Mouse (Mus musculus): ENCODE measurements at regions not wholly inside any gene's neighbourhood (a gene's known extent, or its start where the extent isn't known, plus 50 kb on each side); places are given as distances from the start of the nearest gene placed in this dataset.
"Not testable (repeated sequence)": the region's sequence is repeated elsewhere in the genome, so short reads cannot be mapped to it uniquely, and the experiment has no call there.

DNA sequence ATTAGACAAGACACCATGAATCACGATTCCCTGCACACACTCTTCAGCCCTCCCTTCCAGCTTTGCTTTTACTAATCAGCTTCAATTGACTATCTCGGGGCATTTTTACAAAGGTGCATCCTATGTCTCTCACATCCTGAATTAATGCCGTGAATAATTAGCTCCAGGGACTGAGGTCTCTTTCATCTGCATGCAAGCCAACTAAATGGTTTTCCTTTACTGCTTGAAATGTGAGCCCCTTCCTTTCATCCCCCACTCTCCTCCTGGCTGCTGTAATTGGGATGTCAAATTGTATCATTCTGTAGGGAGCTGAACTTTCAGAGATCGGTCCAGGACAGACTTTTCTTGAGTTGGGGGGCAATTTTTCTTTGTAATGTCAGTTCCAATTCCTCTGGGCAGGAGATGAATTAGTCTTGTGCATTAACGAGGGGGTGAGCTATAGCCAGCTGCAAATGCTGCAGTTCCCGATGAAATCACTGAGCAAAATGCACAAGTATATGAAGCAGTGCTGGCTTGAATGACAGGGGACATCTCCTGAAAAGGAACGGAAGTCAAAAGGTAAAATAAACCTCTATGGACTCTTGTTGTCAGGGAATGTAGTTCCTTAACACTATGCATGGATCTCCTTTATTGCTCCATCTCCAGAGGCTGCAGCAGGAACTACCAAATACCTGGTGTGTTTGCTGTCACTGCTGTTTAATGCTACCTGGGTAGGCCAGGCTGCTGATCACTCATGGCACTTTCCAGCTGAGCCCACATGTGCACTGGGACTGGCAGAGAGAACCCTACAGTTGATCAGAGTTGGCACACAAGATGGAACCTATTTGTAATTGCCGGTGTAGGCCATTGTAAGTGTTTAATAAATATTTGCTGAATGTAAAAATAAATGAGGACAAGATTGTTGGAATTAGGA, 1420.2 kb upstream of the Gm7489 start:
- no peaks in the 10 kb centered on the region for H3K36me3 ChIP-seq (ENCODE audit: control insufficient read depth, insufficient read depth, low read length)
- H3K27ac ChIP-seq (replicated peaks; ENCODE audit: low read depth, low read length), result no peak overlapping the region
- WGBS, result 11% methylated on average over 8 of the region's 8 CpGs
- H3K9ac ChIP-seq (ENCODE audit: low read length), result no peak overlapping the region
- no peaks in the 10 kb centered on the region for H3K27me3 ChIP-seq (ENCODE audit: control insufficient read depth, insufficient read depth, low read length)
- no peak overlapping the region for H3K4me3 ChIP-seq (ENCODE audit: low read depth, low read length)
- no peak overlapping the region for H3K4me2 ChIP-seq (ENCODE audit: low read depth, severe bottlenecking)
- ATAC-seq (ENCODE audit: insufficient number of reproducible peaks, low FRiP score, low TSS enrichment, low read depth) (no peak), DNase-seq (ENCODE audit: low spot score) (no peak)
- H3K9me3 ChIP-seq (ENCODE audit: control insufficient read depth, low read length), result no peaks in the 10 kb centered on the region
- H3K4me1 ChIP-seq (ENCODE audit: control insufficient read depth, insufficient read depth, low read length), result peaks cover 8% of the 10 kb centered on the region; the same call in 1 of the 2 replicates

DNA sequence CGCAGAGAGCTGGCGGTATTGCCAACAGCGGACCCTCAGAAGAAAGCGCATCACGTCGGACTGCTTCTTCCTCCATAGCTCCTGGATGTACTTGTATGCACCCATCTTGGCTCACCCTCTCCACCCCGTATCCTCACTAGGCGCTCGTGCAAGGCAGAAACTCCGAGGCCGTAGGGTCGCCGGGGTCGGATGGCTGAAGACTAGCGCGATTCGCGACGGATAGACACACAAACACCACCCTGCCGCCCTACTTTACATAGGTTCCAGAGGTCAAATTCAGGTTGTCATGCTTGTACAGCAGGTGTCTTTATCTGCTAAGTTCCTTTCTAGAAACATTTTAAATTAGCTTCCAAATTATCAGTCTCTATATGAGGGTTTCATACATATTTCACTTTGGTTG, 1406.6 kb upstream of the Gm7489 start:
- H3K27me3 ChIP-seq (ENCODE audit: control insufficient read depth, insufficient read depth, low read length); H3K9me3 ChIP-seq (ENCODE audit: control insufficient read depth, low read length); H3K36me3 ChIP-seq (ENCODE audit: control insufficient read depth, insufficient read depth, low read length); H3K9ac ChIP-seq (ENCODE audit: low read length); H3K4me1 ChIP-seq (ENCODE audit: control insufficient read depth, insufficient read depth, low read length); H3K4me3 ChIP-seq (ENCODE audit: low read depth, low read length); H3K27ac ChIP-seq (replicated peaks; ENCODE audit: low read depth, low read length); DNase-seq (ENCODE audit: low spot score); H3K4me2 ChIP-seq (ENCODE audit: low read depth, severe bottlenecking); ATAC-seq (ENCODE audit: insufficient number of reproducible peaks, low FRiP score, low TSS enrichment, low read depth): not testable (repeated sequence)
- 93% methylated on average over 17 of the region's 20 CpGs for whole genome bisulfite sequencing

DNA sequence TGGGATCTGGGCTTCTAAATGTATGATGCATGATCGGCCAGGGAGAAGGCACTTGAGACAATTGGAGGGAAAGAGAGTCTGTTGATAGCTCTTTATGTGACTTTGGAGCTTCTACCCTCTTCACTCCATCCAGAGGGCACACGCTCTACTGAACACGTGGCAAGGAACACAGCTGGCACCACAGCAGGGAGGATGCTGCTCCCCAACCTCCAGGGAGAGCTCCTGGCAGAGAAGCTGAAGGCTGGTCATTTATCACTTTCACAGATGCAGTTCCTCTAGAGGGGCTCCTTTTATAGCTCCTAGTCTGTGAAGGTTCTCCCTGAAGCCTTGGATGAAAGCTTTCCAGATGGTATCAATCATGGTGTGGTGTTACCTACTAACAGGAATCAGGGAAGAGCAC, 1403.9 kb upstream of the Gm7489 start:
- no peaks in the 10 kb centered on the region for H3K36me3 ChIP-seq (ENCODE audit: control insufficient read depth, insufficient read depth, low read length)
- no peak overlapping the region for H3K4me2 ChIP-seq (ENCODE audit: low read depth, severe bottlenecking)
- WGBS, result 38% methylated on average over 3 of the region's 3 CpGs
- H3K27me3 ChIP-seq (ENCODE audit: control insufficient read depth, insufficient read depth, low read length), result no peaks in the 10 kb centered on the region
- H3K4me1 ChIP-seq (ENCODE audit: control insufficient read depth, insufficient read depth, low read length), result no peaks in the 10 kb centered on the region
- H3K4me3 ChIP-seq (ENCODE audit: low read depth, low read length), result no peak overlapping the region
- no peak for DNase-seq (ENCODE audit: low spot score)
- no peak for ATAC-seq (ENCODE audit: insufficient number of reproducible peaks, low FRiP score, low TSS enrichment, low read depth)
- no peak overlapping the region for H3K9ac ChIP-seq (ENCODE audit: low read length)
- H3K9me3 ChIP-seq (ENCODE audit: control insufficient read depth, low read length), result no peaks in the 10 kb centered on the region
- no peak overlapping the region for H3K27ac ChIP-seq (replicated peaks; ENCODE audit: low read depth, low read length)

DNA sequence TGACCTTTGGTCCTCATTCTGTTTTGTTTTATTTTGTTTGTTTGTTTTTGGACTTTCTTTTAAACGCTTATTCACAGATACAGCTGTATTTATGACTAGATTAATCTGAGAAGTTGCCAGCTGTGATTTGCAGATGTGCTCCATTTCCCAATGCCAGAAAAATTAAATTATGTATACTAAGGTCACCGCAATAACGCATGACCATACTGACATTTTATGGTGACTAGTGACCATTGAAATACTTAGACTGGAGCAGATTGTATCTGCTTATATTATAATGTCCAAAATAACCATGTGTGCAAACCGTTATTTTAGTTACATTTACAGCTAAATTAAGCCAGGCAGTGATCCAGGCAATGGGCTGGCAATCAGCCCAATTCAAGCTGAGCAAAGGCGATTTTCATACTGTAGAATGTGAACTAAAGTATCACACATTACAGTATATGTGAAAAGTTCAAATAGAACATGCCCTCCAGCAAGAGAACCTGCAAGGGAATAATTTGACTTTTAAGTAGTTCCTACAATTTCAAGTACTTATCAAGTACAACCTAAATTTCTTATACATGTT, 1401.0 kb upstream of the Gm7489 start:
- H3K9ac ChIP-seq (ENCODE audit: low read length), result no peak overlapping the region
- no peak overlapping the region for H3K4me3 ChIP-seq (ENCODE audit: low read depth, low read length)
- no peaks in the 10 kb centered on the region for H3K27me3 ChIP-seq (ENCODE audit: control insufficient read depth, insufficient read depth, low read length)
- H3K27ac ChIP-seq (replicated peaks; ENCODE audit: low read depth, low read length), result no peak overlapping the region
- no peak for ATAC-seq (ENCODE audit: insufficient number of reproducible peaks, low FRiP score, low TSS enrichment, low read depth)
- H3K36me3 ChIP-seq (ENCODE audit: control insufficient read depth, insufficient read depth, low read length), result no peaks in the 10 kb centered on the region
- no peaks in the 10 kb centered on the region for H3K9me3 ChIP-seq (ENCODE audit: control insufficient read depth, low read length)
- WGBS, result 87% methylated on average over 5 of the region's 5 CpGs
- DNase-seq (ENCODE audit: low spot score), result no peak
- no peak overlapping the region for H3K4me2 ChIP-seq (ENCODE audit: low read depth, severe bottlenecking)
- no peaks in the 10 kb centered on the region for H3K4me1 ChIP-seq (ENCODE audit: control insufficient read depth, insufficient read depth, low read length)

DNA sequence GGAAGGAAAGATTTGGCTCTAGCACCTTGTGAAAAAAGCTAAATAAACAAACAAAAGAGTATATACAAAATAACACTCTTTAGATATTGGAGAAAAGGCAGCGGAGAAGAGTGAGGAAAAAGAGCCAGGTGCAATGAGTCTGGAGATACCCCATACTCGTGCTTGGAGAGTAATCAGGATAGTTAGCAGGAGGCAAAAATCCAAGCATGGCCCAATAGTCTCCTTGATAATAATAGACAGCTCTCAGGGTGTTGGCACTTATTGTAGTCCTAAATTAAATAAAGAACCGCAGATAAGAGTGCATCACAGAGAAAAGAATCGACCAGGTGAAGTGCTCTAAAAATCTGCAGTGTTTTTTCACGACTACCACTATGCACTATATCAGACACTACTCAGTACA, 1400.4 kb upstream of the Gm7489 start:
- 86% methylated on average over 5 of the region's 5 CpGs for WGBS
- no peak overlapping the region for H3K4me3 ChIP-seq (ENCODE audit: low read depth, low read length)
- no peak overlapping the region for H3K4me2 ChIP-seq (ENCODE audit: low read depth, severe bottlenecking)
- ATAC-seq (ENCODE audit: insufficient number of reproducible peaks, low FRiP score, low TSS enrichment, low read depth) (no peak), DNase-seq (ENCODE audit: low spot score) (no peak)
- no peaks in the 10 kb centered on the region for H3K9me3 ChIP-seq (ENCODE audit: control insufficient read depth, low read length)
- H3K9ac ChIP-seq (ENCODE audit: low read length), result no peak overlapping the region
- H3K27ac ChIP-seq (replicated peaks; ENCODE audit: low read depth, low read length), result no peak overlapping the region
- H3K4me1 ChIP-seq (ENCODE audit: control insufficient read depth, insufficient read depth, low read length), result no peaks in the 10 kb centered on the region
- H3K36me3 ChIP-seq (ENCODE audit: control insufficient read depth, insufficient read depth, low read length), result no peaks in the 10 kb centered on the region
- no peaks in the 10 kb centered on the region for H3K27me3 ChIP-seq (ENCODE audit: control insufficient read depth, insufficient read depth, low read length)

DNA sequence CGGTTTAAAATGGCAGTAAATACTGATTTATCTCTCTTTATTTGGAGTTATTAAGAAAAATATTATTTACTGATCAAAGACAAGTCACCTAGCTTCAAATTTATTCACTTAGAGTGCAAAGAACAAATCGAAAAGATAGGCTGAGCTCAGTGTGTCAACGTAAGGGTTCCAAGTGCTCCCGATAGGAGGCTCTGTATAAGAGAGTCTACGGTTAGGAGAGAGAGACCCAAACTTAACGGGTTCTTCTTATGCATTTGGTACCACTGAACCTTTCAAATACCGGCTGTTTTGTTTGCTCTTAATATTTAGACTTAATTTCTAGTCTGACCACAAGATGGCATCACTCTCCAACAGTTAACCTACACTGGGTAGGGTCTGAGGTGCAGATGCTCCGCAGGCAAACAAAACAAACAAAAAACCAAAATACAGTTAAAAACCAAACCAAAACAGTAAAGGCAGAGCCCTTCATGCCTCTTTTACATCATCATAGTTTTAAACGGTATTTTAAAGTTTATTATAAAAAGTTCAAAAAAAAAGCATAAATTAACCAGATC, 1379.4 kb upstream of the Gm7489 start:
- no peak overlapping the region for H3K4me2 ChIP-seq (ENCODE audit: low read depth, severe bottlenecking)
- no peak overlapping the region for H3K9ac ChIP-seq (ENCODE audit: low read length)
- DNase-seq (ENCODE audit: low spot score) (no peak), ATAC-seq (ENCODE audit: insufficient number of reproducible peaks, low FRiP score, low TSS enrichment, low read depth) (no peak)
- no peak overlapping the region for H3K4me3 ChIP-seq (ENCODE audit: low read depth, low read length)
- no peaks in the 10 kb centered on the region for H3K9me3 ChIP-seq (ENCODE audit: control insufficient read depth, low read length)
- H3K36me3 ChIP-seq (ENCODE audit: control insufficient read depth, insufficient read depth, low read length), result no peaks in the 10 kb centered on the region
- H3K4me1 ChIP-seq (ENCODE audit: control insufficient read depth, insufficient read depth, low read length), result no peaks in the 10 kb centered on the region
- no peak overlapping the region for H3K27ac ChIP-seq (replicated peaks; ENCODE audit: low read depth, low read length)
- H3K27me3 ChIP-seq (ENCODE audit: control insufficient read depth, insufficient read depth, low read length), result no peaks in the 10 kb centered on the region
- WGBS, result 41% methylated on average over 9 of the region's 9 CpGs

DNA sequence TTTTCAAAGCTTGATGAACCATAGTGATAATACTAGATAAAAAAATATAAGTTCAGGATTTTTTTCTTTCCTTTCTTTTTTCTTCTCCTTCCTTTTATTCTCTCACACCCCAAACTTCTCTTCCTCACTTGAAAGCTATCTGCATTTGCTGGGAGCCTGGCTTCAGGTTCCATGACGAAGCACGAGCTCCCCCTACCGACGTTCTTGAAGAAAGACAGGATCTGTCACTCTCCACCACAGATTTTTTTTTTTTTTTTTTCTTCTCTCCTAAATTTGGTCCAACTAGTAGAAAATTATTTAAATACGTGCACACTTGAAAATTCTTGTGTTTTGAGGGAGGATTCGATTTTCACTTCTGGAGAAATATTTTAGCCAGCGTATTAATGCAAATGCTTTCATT, 1377.8 kb upstream of the Gm7489 start:
- H3K9ac ChIP-seq (ENCODE audit: low read length), result no peak overlapping the region
- DNase-seq (ENCODE audit: low spot score) (peak; percentile 75), ATAC-seq (ENCODE audit: insufficient number of reproducible peaks, low FRiP score, low TSS enrichment, low read depth) (no peak)
- H3K27me3 ChIP-seq (ENCODE audit: control insufficient read depth, insufficient read depth, low read length), result no peaks in the 10 kb centered on the region
- H3K4me3 ChIP-seq (ENCODE audit: low read depth, low read length), result no peak overlapping the region
- H3K4me1 ChIP-seq (ENCODE audit: control insufficient read depth, insufficient read depth, low read length), result no peaks in the 10 kb centered on the region
- WGBS, result 4% methylated on average over 7 of the region's 7 CpGs
- H3K27ac ChIP-seq (replicated peaks; ENCODE audit: low read depth, low read length), result no peak overlapping the region
- no peak overlapping the region for H3K4me2 ChIP-seq (ENCODE audit: low read depth, severe bottlenecking)
- no peaks in the 10 kb centered on the region for H3K9me3 ChIP-seq (ENCODE audit: control insufficient read depth, low read length)
- H3K36me3 ChIP-seq (ENCODE audit: control insufficient read depth, insufficient read depth, low read length), result no peaks in the 10 kb centered on the region

DNA sequence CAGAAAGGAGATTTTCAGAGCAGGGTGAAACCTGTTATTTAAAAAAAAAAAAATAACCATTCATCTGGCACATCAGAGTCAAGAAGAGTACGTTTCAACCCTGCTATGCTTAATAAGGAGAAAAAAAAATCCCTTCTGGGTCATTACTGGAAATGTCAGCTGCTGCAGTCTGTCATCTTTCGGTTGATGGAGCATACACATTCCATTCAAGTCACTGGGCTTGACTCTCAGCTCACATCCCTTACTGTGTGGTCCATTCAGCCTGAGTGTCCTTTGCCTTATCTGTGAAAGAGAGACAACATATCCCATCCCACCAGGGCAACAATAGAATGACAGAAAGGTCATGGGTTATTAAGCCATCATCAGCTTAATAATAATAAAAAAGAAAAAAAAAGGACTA, 1376.1 kb upstream of the Gm7489 start:
- DNase-seq (ENCODE audit: low spot score) (no peak), ATAC-seq (ENCODE audit: insufficient number of reproducible peaks, low FRiP score, low TSS enrichment, low read depth) (no peak)
- no peaks in the 10 kb centered on the region for H3K36me3 ChIP-seq (ENCODE audit: control insufficient read depth, insufficient read depth, low read length)
- H3K9me3 ChIP-seq (ENCODE audit: control insufficient read depth, low read length), result no peaks in the 10 kb centered on the region
- H3K4me3 ChIP-seq (ENCODE audit: low read depth, low read length), result no peak overlapping the region
- H3K9ac ChIP-seq (ENCODE audit: low read length), result no peak overlapping the region
- no peak overlapping the region for H3K27ac ChIP-seq (replicated peaks; ENCODE audit: low read depth, low read length)
- no peak overlapping the region for H3K4me2 ChIP-seq (ENCODE audit: low read depth, severe bottlenecking)
- no peaks in the 10 kb centered on the region for H3K4me1 ChIP-seq (ENCODE audit: control insufficient read depth, insufficient read depth, low read length)
- WGBS, result 78% methylated on average over 2 of the region's 2 CpGs
- H3K27me3 ChIP-seq (ENCODE audit: control insufficient read depth, insufficient read depth, low read length), result no peaks in the 10 kb centered on the region
